Mouse (Mus musculus) megakaryocyte, embryonic 14.5 days (primary cell): ENCODE measurements around the gene Eva1b.

ENCODE experiments used
- FLI1 ChIP-seq: IDR thresholded peaks from 2 replicates; pipeline ENCODE4 v1.6.1; 2012; ENCODE audit warnings: low read length, inconsistent platforms, mixed read lengths
- GATA1 ChIP-seq: IDR thresholded peaks from 3 replicates; pipeline ENCODE4 v1.6.1; 2012; ENCODE audit warnings: mixed read lengths, low read length, inconsistent platforms, borderline replicate concordance

DNA sequence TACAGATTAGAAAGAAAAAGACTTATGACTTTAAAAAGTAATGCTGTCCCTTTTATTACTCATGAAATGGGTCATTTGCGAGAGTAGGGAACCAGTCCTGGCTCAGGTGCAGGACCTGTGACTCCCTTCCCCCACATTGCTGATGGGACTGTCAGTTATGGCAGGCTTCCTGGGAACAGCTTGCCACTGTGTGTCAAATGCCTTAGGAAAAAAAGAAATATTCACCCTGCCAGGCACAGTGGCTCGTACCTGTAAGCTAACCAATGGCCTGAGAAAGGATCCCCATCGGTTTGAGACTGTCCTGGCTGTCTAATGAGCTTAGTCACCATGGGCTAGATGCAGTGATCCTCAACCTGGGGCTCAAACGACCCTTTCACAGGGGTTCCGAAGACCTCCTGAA, 27.5 kb upstream of the Eva1b start:
- TF ChIP-seq GATA1 (no peak), FLI1 (no peak)
